Mouse (Mus musculus) limb, embryonic 15.5 days (tissue): ENCODE results near the gene Dusp9. TPM values are rescaled to one million over a fixed set of nuclear protein-coding genes. Genes with fewer than 3 reads are reported as not detected.

Source experiments
- ATAC-seq: fragments of 200-750 bp; cut with Nextera tagmentation; 2 replicates; pipeline ENCODE4 v1.8.0; 2017; ENCODE audit warnings: low read depth, moderate TSS enrichment; ENCODE audit not compliant: insufficient number of reproducible peaks, low FRiP score, low TSS enrichment
- H3K27ac ChIP-seq: fragments of 300-500 bp; sonication (generic); 2 replicates; pipeline ENCODE4 v1.5.1; 2015; ENCODE audit warnings: moderate library complexity, mild to moderate bottlenecking, inconsistent platforms
- H3K27me3 ChIP-seq: fragments of 300-500 bp; sonication (generic); 2 replicates; pipeline ENCODE4 v1.6.1; 2015; ENCODE audit warnings: inconsistent platforms
- H3K36me3 ChIP-seq: fragments of 300-500 bp; sonication (generic); 2 replicates; pipeline ENCODE4 v1.6.1; 2015; ENCODE audit warnings: inconsistent platforms
- H3K4me1 ChIP-seq: fragments of 300-500 bp; sonication (generic); 2 replicates; pipeline ENCODE4 v1.6.1; 2015; ENCODE audit warnings: inconsistent platforms
- H3K4me2 ChIP-seq: fragments of 300-500 bp; sonication (generic); 2 replicates; pipeline ENCODE4 v1.6.1; 2015; ENCODE audit warnings: mild to moderate bottlenecking, inconsistent platforms
- H3K4me3 ChIP-seq: fragments of 300-500 bp; sonication (generic); 2 replicates; pipeline ENCODE4 v1.5.1; 2015; ENCODE audit warnings: mild to moderate bottlenecking, inconsistent platforms
- H3K9ac ChIP-seq: fragments of 300-500 bp; sonication (generic); 2 replicates; pipeline ENCODE4 v1.6.1; 2015; ENCODE audit warnings: inconsistent platforms
- H3K9me3 ChIP-seq: fragments of 300-500 bp; sonication (generic); 2 replicates; pipeline ENCODE4 v1.6.1; 2016; ENCODE audit warnings: inconsistent platforms
- WGBS: fragments of 180-500 bp; shearing (Covaris S2); methylation state at CpG from one replicate; pipeline ENCODE4 v1.1.7; 2015; 5-methylcytosine and 5-hydroxymethylcytosine counted together
- polyA plus RNA-seq: library from polyadenylated mRNA; unstranded; fragments of >200 nt; fragmentation: Nextera tagmentation; extraction: Ambion mirVana; gene quantifications from 2 replicates; pipeline ENCODE4 v1.2.1, GENCODE M21; 2015

The Dusp9 gene
- polyA plus RNA-seq, 1 experiment from 2014 or later: 7.1 TPM

- 22% methylated on average over 41 of the region's 41 CpGs for WGBS
- peaks cover 66% of the 10 kb centered on the region for H3K27me3 ChIP-seq
Observed at GRCm38 (mm10) chrX:73639901-73640469, 766 bp downstream of the Dusp9 start.

GRCm38 (mm10) chrX:73645121-73645520 is 5.9 kb downstream of the Dusp9 start:
- Histone ChIP-seq H3K9me3 (no peaks in the 10 kb centered on the region), H3K36me3 (no peaks in the 10 kb centered on the region), H3K4me2 (no peak overlapping the region), H3K4me1 (0 out of 2 replicates have a peak, but pooled peaks cover 2% of the 10 kb centered on the region), H3K4me3 (no peak overlapping the region), H3K27ac (no peak overlapping the region), H3K9ac (no peak overlapping the region), H3K27me3 (peaks cover 18% of the 10 kb centered on the region)
- WGBS: 31% methylated on average over 4 of the region's 4 CpGs
- no peak for ATAC-seq

More at GRCm38 (mm10) chrX:73639901-73640469, 766 bp downstream of the Dusp9 start:
- H3K9ac ChIP-seq: no peak overlapping the region
- H3K36me3 ChIP-seq: no peaks in the 10 kb centered on the region
- no peaks in the 10 kb centered on the region for H3K9me3 ChIP-seq
- H3K27ac ChIP-seq: no peak overlapping the region
- H3K4me1 ChIP-seq: peaks cover 23% of the 10 kb centered on the region
- ATAC-seq: no peak
- H3K4me2 ChIP-seq: peak overlapping the region; percentile 63
- H3K4me3 ChIP-seq: peak overlapping the region; percentile 39

- Histone ChIP-seq H3K9me3 (no peaks in the 10 kb centered on the region), H3K9ac (no peak overlapping the region), H3K27ac (no peak overlapping the region), H3K27me3 (0 out of 2 replicates have a peak, but pooled peaks cover 2% of the 10 kb centered on the region), H3K4me2 (no peak overlapping the region), H3K36me3 (no peaks in the 10 kb centered on the region), H3K4me1 (no peaks in the 10 kb centered on the region), H3K4me3 (no peak overlapping the region)
- WGBS: 64% methylated on average over 3 of the region's 3 CpGs
- no peak for ATAC-seq
Observed at GRCm38 (mm10) chrX:73650869-73651268, 11.7 kb downstream of the Dusp9 start.

DNA sequence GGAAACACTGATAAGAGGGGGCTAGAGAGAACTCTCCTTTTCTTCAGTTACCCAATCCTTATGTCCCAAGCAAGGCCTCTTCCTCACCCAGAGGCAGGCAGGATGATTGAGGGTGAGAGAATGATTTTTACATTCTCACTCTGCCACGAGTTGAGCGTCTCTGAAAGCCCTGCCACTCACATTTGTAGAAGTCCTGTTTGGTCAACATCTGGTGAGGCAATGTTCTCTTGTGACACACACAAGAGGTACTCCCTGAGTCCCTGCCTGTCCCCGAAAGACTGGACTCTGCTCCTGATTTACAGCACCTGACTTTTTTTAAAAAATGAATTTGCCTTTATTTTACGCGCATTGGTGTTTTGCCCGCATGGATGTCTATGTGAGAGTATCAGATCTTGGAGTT is 14.2 kb downstream of the Dusp9 start:
- Histone ChIP-seq H3K4me1 (no peaks in the 10 kb centered on the region), H3K4me2 (no peak overlapping the region), H3K9me3 (no peaks in the 10 kb centered on the region), H3K36me3 (no peaks in the 10 kb centered on the region), H3K4me3 (no peak overlapping the region), H3K27ac (no peak overlapping the region), H3K9ac (no peak overlapping the region), H3K27me3 (0 out of 2 replicates have a peak, but pooled peaks cover 2% of the 10 kb centered on the region)
- ATAC-seq: no peak
- 83% methylated on average over 6 of the region's 6 CpGs for WGBS

- no peak overlapping the region for H3K4me2 ChIP-seq
- ATAC-seq: no peak
- H3K4me1 ChIP-seq: no peaks in the 10 kb centered on the region
- no peak overlapping the region for H3K9ac ChIP-seq
- 12% methylated on average over 6 of the region's 6 CpGs for WGBS
- H3K9me3 ChIP-seq: no peaks in the 10 kb centered on the region
- H3K27me3 ChIP-seq: 0 out of 2 replicates have a peak, but pooled peaks cover 2% of the 10 kb centered on the region
- no peak overlapping the region for H3K4me3 ChIP-seq
- H3K27ac ChIP-seq: no peak overlapping the region
- H3K36me3 ChIP-seq: no peaks in the 10 kb centered on the region
Observed at GRCm38 (mm10) chrX:73654177-73654576, 15.0 kb downstream of the Dusp9 start.

DNA sequence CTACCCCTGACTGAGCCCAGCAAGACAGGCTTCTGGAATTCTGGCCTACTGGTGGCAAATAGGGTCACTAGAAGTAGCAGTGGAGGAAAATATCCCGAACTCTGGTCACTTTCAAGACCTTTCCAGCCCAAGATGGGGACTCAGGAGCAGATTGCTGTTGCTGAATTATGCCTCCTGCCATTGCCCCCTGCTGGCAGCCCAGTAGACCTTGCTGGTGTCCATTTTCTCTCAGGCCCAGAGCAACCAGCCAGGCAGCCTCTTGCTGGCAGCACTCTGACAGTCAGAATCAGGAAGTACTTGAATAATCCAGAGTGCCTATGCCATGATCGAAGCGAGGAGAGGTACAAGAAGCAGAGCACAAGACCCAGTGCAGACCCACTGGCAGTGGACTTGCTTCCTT is 16.3 kb downstream of the Dusp9 start:
- ATAC-seq: no peak
- Histone ChIP-seq H3K4me2 (no peak overlapping the region), H3K27me3 (0 out of 2 replicates have a peak, but pooled peaks cover 2% of the 10 kb centered on the region), H3K9ac (no peak overlapping the region), H3K27ac (no peak overlapping the region), H3K4me3 (no peak overlapping the region), H3K4me1 (no peaks in the 10 kb centered on the region), H3K9me3 (no peaks in the 10 kb centered on the region), H3K36me3 (no peaks in the 10 kb centered on the region)
- WGBS: 76% methylated on average over 3 of the region's 3 CpGs

- WGBS: 45% methylated on average over 7 of the region's 7 CpGs
- H3K4me3 ChIP-seq: no peak overlapping the region
- no peaks in the 10 kb centered on the region for H3K4me1 ChIP-seq
- no peaks in the 10 kb centered on the region for H3K27me3 ChIP-seq
- no peak overlapping the region for H3K27ac ChIP-seq
- H3K9ac ChIP-seq: no peak overlapping the region
- no peaks in the 10 kb centered on the region for H3K9me3 ChIP-seq
- H3K36me3 ChIP-seq: no peaks in the 10 kb centered on the region
- no peak for ATAC-seq
- H3K4me2 ChIP-seq: no peak overlapping the region
Observed at GRCm38 (mm10) chrX:73658391-73658790, 19.2 kb downstream of the Dusp9 start.

GRCm38 (mm10) chrX:73658936-73659574 is 19.8 kb downstream of the Dusp9 start:
- H3K4me3 ChIP-seq: peak overlapping the region; percentile 47
- ATAC-seq: peak; percentile 52; the same call in 1 of the 2 replicates

DNA sequence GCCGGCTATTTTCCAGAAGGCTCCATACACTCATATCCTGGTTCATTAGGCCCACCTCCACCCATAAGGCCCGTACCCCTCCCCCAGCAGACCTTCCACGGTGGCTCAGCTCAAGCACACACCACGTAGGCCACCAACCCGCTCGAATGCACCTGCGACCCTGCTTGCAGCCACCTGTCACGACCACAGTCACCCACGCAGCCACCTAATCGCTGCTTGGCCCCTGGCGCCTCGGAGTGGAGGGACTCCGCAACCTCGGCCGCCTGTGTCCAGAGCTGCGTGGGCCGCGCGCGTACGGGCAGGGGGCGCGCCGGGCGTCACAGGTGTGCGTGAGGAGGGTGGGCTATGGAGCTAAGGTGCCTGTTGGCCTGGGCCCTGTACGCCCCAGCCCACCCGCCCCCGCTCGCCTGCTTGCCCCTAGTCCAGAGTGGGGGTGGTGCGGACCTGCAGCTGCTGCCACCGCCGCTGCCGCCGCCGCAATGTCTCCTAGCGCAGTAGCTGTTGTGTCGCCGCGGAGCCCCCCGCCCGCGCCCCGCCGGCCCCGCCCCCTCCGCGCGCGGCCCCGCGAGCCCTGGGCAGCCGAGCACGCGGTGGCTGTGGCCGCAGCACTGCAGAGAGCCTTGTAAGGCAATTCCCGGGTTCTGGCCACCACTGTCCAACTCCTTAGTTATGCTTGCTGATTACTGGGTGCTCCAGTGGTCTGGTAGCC is 20.5 kb downstream of the Dusp9 start, which contains the start of gene Pnck:
TSS of gene Pnck (minus strand) at position 543 of the 709 bp plus-strand sequence.
- peak within 1 kb of the TSS; percentile 69 for H3K4me2 ChIP-seq
- peak within 1 kb of the TSS; percentile 47 for H3K4me3 ChIP-seq
- no peaks in the 10 kb centered on the region for H3K36me3 ChIP-seq
- 0 out of 2 replicates have a peak, but pooled peaks have one; percentile 27 for ATAC-seq
- 0 out of 2 replicates have a peak within 1 kb of the TSS, but pooled peaks have one; percentile 17 for H3K9ac ChIP-seq
- WGBS: 17% methylated on average over 55 of the region's 57 CpGs
- no peaks in the 10 kb centered on the region for H3K27me3 ChIP-seq
- no peak within 1 kb of the TSS for H3K27ac ChIP-seq
- H3K9me3 ChIP-seq: no peaks in the 10 kb centered on the region
- no peaks in the 10 kb centered on the region for H3K4me1 ChIP-seq

More at GRCm38 (mm10) chrX:73658936-73659574, 19.8 kb downstream of the Dusp9 start:
- Histone ChIP-seq H3K4me1 (no peaks in the 10 kb centered on the region), H3K9ac (no peak overlapping the region), H3K36me3 (no peaks in the 10 kb centered on the region), H3K27ac (no peak overlapping the region), H3K27me3 (no peaks in the 10 kb centered on the region), H3K4me2 (peak overlapping the region; percentile 69), H3K9me3 (no peaks in the 10 kb centered on the region)
- 53% methylated on average over 13 of the region's 13 CpGs for WGBS

- no peaks in the 10 kb centered on the region for H3K27me3 ChIP-seq
- no peaks in the 10 kb centered on the region for H3K4me1 ChIP-seq
- no peak overlapping the region for H3K9ac ChIP-seq
- no peak overlapping the region for H3K27ac ChIP-seq
- peak overlapping the region; percentile 69 for H3K4me2 ChIP-seq
- no peaks in the 10 kb centered on the region for H3K36me3 ChIP-seq
- WGBS: 59% methylated on average over 3 of the region's 3 CpGs
- H3K4me3 ChIP-seq: peak overlapping the region; percentile 47
- ATAC-seq: no peak
- H3K9me3 ChIP-seq: no peaks in the 10 kb centered on the region
Observed at GRCm38 (mm10) chrX:73660284-73660665, 21.1 kb downstream of the Dusp9 start.

GRCm38 (mm10) chrX:73663143-73663542 is 23.9 kb downstream of the Dusp9 start:
- Histone ChIP-seq H3K4me1 (no peaks in the 10 kb centered on the region), H3K4me2 (no peak overlapping the region), H3K9me3 (no peaks in the 10 kb centered on the region), H3K9ac (no peak overlapping the region), H3K36me3 (no peaks in the 10 kb centered on the region), H3K27ac (no peak overlapping the region), H3K4me3 (no peak overlapping the region), H3K27me3 (no peaks in the 10 kb centered on the region)
- no peak for ATAC-seq

- peaks cover 14% of the 10 kb centered on the region for H3K36me3 ChIP-seq
- 60% methylated on average over 4 of the region's 4 CpGs for WGBS
- peaks cover 15% of the 10 kb centered on the region for H3K4me1 ChIP-seq
- H3K27me3 ChIP-seq: 0 out of 2 replicates have a peak, but pooled peaks cover 7% of the 10 kb centered on the region
- ATAC-seq: no peak
- H3K9me3 ChIP-seq: no peaks in the 10 kb centered on the region
- no peak overlapping the region for H3K9ac ChIP-seq
- no peak overlapping the region for H3K27ac ChIP-seq
- H3K4me3 ChIP-seq: no peak overlapping the region
- no peak overlapping the region; the same call in 1 of the 2 replicates for H3K4me2 ChIP-seq
Observed at GRCm38 (mm10) chrX:73672031-73672431, 32.8 kb downstream of the Dusp9 start.
